Mouse (Mus musculus) layer of hippocampus, adult 6 months (tissue): ENCODE results near the gene Pdpk1. TPM values are rescaled to one million over a fixed set of nuclear protein-coding genes. Genes with fewer than 3 reads are reported as not detected.

Source experiments
- long read RNA-seq, 2 experiments: library from polyadenylated mRNA; unstranded; transcript quantifications; one replicate each; pipeline ENCODE4 v2.0.0; 2019 to 2020
- polyA plus RNA-seq: library from polyadenylated mRNA; unstranded; fragments of <200 nt; fragmentation: Nextera tagmentation; gene quantifications from 2 replicates; pipeline ENCODE4 v1.2.3, GENCODE M21; 2021

Gene Pdpk1
- polyA plus RNA-seq = 47.2 and 54.0 TPM in 2 replicates
- long read RNA-seq, experiment 1, full-length matches to known transcripts = 40 of 98 reads
- long read RNA-seq, experiment 1, partial matches to known transcripts = 24 of 98 reads
- long read RNA-seq, experiment 1, other reads (novel, unspliced or antisense) = 34 of 98 reads
- long read RNA-seq, experiment 2, full-length matches to known transcripts = 145 of 191 reads
- long read RNA-seq, experiment 2, partial matches to known transcripts = 12 of 191 reads
- long read RNA-seq, experiment 2, other reads (novel, unspliced or antisense) = 34 of 191 reads

DNA sequence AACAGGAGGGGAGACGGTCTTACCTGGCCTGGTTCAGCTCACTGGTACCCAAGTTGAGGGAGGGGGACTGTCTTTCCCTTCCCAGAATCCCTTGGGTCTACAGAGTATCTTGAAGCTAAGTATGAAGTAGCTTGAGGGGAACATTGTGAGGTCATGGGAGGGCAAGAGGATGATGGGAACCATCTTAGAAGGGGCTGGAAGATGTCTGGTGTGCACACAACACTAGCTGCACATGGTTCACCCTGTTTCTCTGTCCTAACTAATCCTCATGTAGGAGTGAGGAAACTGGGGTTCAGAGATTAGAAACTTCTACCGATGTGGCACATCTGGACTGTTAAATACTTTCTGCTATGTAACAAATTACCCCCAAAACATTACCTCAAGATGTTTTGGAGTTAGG, at the start of gene Pdpk1:
Gene Pdpk1, minus strand, starts transcription at position 101 of the 400 bp plus-strand sequence.

DNA sequence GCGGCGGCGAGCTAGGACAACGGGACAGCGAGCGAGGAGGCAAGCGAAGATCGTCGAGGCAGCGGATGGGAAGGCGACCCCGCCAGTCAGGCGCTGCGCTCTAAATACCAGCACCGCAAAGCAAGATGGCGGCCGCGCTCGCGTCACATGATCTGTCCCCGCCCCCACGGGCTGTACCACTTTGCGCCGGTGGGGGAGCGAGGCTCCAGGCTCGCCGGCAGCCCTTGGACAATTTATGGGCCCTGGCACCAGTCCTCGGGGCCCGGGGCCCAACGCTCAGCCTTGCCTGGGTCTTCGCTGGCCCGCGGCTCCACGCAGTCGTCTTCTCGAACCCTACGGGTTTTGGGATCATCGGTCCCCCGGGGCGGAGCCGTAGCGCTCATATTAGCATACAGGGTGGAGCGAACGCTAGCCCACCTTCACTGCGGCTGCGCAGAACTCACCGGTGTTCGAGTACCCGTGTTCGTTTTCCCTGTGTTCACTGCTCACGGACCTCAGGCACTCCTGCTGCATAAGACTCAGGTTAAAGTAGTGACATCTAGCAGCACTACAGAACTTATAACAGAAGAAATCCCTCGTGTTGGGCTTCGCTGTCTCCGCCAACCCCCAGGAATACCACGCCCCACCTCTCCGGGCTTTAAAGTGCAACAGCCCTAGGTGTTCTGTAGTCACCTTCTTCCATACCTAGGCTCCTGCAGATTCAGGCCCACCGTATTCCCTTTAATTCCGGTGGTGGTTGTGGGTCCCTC, 18.8 kb upstream of the Pdpk1 start, which contains the start of gene Atp6v0c:
Gene Atp6v0c, minus strand, starts transcription at position 386 of the 749 bp plus-strand sequence.

DNA sequence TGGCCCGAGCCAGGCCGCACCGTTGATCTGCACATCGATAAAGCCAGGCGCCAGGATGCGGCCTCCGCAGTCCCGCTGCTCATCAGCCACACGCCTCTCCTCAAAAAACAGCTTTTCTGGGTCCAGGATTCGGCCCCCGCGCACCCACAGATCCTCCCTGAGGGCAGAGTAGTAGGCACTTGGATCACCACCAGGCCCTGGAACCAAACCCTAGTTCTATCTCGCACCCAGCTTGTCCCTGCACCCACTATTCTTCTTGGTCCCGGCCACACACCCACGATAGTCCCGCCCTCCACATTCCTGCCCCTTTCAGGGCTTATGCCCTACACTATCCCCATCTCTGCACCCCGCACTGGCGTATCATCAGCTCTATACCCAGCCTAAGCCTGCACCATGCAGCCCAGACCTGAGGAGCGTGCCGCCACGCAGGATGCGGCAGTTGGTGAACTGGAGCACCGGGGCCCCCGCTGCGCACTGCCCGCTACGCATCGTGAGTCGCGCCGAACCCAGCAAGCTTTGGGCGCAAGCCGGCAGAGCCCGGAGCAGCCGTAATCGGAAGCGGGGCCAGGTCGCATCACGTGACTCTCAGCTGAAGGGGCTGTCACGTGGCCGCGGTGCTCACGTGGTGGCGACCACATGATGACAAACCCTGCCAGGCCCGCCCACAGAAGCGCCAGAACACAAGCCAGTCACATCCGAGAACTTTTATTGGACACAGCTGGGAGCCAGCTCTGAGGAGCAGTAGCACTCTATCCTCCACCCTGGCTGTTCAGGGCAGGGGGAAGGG, 12.6 kb upstream of the Pdpk1 start, which contains the start of gene Amdhd2:
Gene Amdhd2, minus strand, starts transcription at position 591 of the 787 bp plus-strand sequence.

DNA sequence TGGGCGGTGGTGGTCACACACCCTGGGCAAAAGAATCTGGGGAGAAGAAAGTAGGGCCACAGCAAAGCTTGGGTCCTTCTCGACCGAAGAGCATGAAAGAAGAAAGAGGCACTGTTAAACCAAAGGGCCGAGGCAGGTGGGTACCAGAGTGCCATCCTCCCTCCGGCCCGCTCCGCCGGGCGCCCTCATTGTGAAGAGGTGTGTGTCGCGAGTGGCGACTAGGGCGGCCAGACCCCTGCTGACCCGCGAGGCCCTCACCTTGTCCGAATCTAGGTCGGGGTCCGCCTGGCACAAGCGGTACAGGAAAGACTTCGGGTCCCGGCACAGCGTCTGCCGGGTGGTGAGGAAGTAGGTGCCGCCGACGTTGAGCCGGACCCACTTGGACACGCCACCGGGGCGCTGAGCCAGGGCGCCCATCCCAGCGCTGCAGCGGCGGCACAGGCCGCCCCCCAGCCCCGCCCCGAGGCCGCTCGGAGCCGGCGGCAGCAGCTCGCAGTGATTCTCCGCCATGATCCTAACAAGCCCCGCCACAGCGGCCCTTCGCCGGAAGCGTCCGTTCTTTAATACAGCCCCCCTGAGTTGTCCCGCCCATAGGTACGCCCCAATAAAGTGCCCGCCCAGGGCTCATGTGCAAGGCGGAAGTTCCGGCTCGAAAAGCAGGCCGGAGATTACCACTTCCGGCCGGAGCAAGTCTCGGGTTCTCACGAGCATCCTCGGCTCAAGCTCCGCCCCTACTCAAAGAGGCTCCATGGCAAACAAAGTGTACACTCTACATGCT, 77.6 kb downstream of the Pdpk1 start, which contains the start of gene Kctd5:
Gene Kctd5, minus strand, starts transcription at position 567 of the 778 bp plus-strand sequence.

DNA sequence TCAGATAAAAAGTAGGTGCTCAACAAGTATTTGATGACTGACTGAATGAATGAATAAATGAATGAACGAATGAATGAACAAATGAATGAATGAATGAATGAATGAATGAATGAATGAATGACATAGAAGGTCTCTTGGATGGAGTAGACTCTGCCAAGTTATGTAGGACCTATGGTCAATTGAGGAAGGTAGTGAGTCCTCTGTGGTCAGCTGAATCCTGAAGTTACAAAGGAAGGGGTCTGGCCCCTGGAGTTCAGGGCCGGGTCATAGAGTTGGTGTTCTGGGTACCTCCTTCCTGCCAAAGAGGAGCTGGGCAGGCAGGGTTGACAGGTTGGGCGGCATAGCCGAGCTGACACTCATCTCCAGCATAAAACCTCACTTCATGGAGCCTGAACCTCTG, 112.9 kb downstream of the Pdpk1 start, which contains the start of gene Prss27:
Gene Prss27, plus strand, starts transcription at position 301 of the 400 bp plus-strand sequence.

Other genes with a start within 250 kb of the Pdpk1 start
- gene Dcpp3, start 233.5 kb downstream of the Pdpk1 start, polyA plus RNA-seq = not detected in 2 replicates
- 0.18 and 0.30 TPM in 2 replicates for gene Sbp, start 209.3 kb downstream of the Pdpk1 start, polyA plus RNA-seq
- not detected in 2 replicates for gene Sbpl, start 195.7 kb downstream of the Pdpk1 start, polyA plus RNA-seq
- 0.21 and 0.34 TPM in 2 replicates for gene Prss30, start 170.4 kb downstream of the Pdpk1 start, polyA plus RNA-seq
- 0.25 and 0.28 TPM in 2 replicates for gene Prss22, start 152.8 kb downstream of the Pdpk1 start, polyA plus RNA-seq
- gene Prss27, start 112.8 kb downstream of the Pdpk1 start, polyA plus RNA-seq = not detected in 2 replicates
- 28.2 and 31.2 TPM in 2 replicates for gene Kctd5, start 77.4 kb downstream of the Pdpk1 start, polyA plus RNA-seq
- gene Amdhd2, start 12.8 kb upstream of the Pdpk1 start, polyA plus RNA-seq = 28.9 and 38.4 TPM in 2 replicates
- 2,331 and 2,377 TPM in 2 replicates for gene Atp6v0c, start 18.8 kb upstream of the Pdpk1 start, polyA plus RNA-seq
- gene Tbc1d24, start 54.6 kb upstream of the Pdpk1 start, polyA plus RNA-seq = 13.4 and 14.3 TPM in 2 replicates
- gene Ntn3, start 58.6 kb upstream of the Pdpk1 start, polyA plus RNA-seq = 1.7 and 2.5 TPM in 2 replicates
- 6.3 and 6.7 TPM in 2 replicates for gene Tedc2, start 69.9 kb upstream of the Pdpk1 start, polyA plus RNA-seq
- gene Ccnf, start 100.6 kb upstream of the Pdpk1 start, polyA plus RNA-seq = 1.6 and 2.0 TPM in 2 replicates
- gene Abca17, start 200.1 kb upstream of the Pdpk1 start, polyA plus RNA-seq = 0.21 and 0.36 TPM in 2 replicates
- 14.0 and 19.0 TPM in 2 replicates for gene Abca3, start 201.0 kb upstream of the Pdpk1 start, polyA plus RNA-seq